Mouse (Mus musculus) midbrain, embryonic 14.5 days (tissue): Measurements from ENCODE around the gene Srek1ip1. TPM values are rescaled to one million over a fixed set of nuclear protein-coding genes. Genes with fewer than 3 reads are reported as not detected.

Source experiments
- ATAC-seq: fragments of 200-750 bp; cut with Nextera tagmentation; 2 replicates; pipeline ENCODE4 v1.8.0; 2017; ENCODE audit warnings: moderate number of reproducible peaks, moderate library complexity; ENCODE audit not compliant: low FRiP score, low TSS enrichment
- DNase-seq: peaks from one replicate; pipeline ENCODE4 v3.0.0-alpha.2; 2015
- H3K27ac ChIP-seq: fragments of 300-500 bp; sonication (generic); replicated peaks from 2 replicates; pipeline ENCODE4 v1.5.1; 2014; ENCODE audit warnings: mild to moderate bottlenecking, low read depth, low read length, moderate library complexity
- H3K27me3 ChIP-seq: fragments of 300-500 bp; sonication (generic); 2 replicates; pipeline ENCODE4 v1.6.1; 2014; ENCODE audit warnings: low read length, control low read depth, mixed read lengths; ENCODE audit not compliant: control insufficient read depth, insufficient read depth
- H3K36me3 ChIP-seq: fragments of 300-500 bp; sonication (generic); 2 replicates; pipeline ENCODE4 v1.6.1; 2014; ENCODE audit warnings: low read length, control low read depth; ENCODE audit not compliant: control insufficient read depth, insufficient read depth
- H3K4me1 ChIP-seq: fragments of 300-500 bp; sonication (generic); 2 replicates; pipeline ENCODE4 v1.6.1; 2014; ENCODE audit warnings: mild to moderate bottlenecking, antibody characterized with exemption, low read length, control low read depth; ENCODE audit not compliant: control insufficient read depth, insufficient read depth
- H3K4me2 ChIP-seq: fragments of 300-500 bp; sonication (generic); 2 replicates; pipeline ENCODE4 v1.6.1; 2014; ENCODE audit warnings: mild to moderate bottlenecking, low read length, moderate library complexity
- H3K4me3 ChIP-seq: fragments of 300-500 bp; sonication (generic); replicated peaks from 2 replicates; pipeline ENCODE4 v1.5.1; 2014; ENCODE audit warnings: low read depth, low read length
- H3K9ac ChIP-seq: fragments of 300-500 bp; sonication (generic); replicated peaks from 2 replicates; pipeline ENCODE4 v1.6.1; 2014; ENCODE audit warnings: mild to moderate bottlenecking, low read length, moderate library complexity
- H3K9me3 ChIP-seq: fragments of 300-500 bp; sonication (generic); 2 replicates; pipeline ENCODE4 v1.6.1; 2016; ENCODE audit warnings: low read length, control low read depth, mixed read lengths; ENCODE audit not compliant: control insufficient read depth
- WGBS: fragments of 180-500 bp; shearing (Covaris S2); extraction: QIAGEN DNeasy Blood & Tissue Kit; methylation state at CpG from one replicate; pipeline ENCODE4 v1.1.7; 2014; 5-methylcytosine and 5-hydroxymethylcytosine counted together
- polyA plus RNA-seq: library from polyadenylated mRNA; unstranded; fragments of >200 nt; fragmentation: Nextera tagmentation; extraction: Ambion mirVana; gene quantifications from 2 replicates; pipeline ENCODE4 v1.2.1, GENCODE M21; 2014

The Srek1ip1 gene
- polyA plus RNA-seq, 1 experiment from 2014 or later: 16.5 TPM

GRCm38 (mm10) chr13:104821908-104822307 is 29.6 kb downstream of the Srek1ip1 start:
- no peaks in the 10 kb centered on the region for H3K27me3 ChIP-seq
- H3K4me3 ChIP-seq: no peak overlapping the region
- WGBS: 91% methylated on average over 1 of the region's 1 CpGs
- H3K4me1 ChIP-seq: peaks cover 9% of the 10 kb centered on the region
- H3K27ac ChIP-seq: no peak overlapping the region
- DNase-seq (no peak), ATAC-seq (no peak)
- H3K9me3 ChIP-seq: no peaks in the 10 kb centered on the region
- no peak overlapping the region for H3K9ac ChIP-seq
- peaks cover 5% of the 10 kb centered on the region for H3K36me3 ChIP-seq
- H3K4me2 ChIP-seq: no peak overlapping the region

- no peaks in the 10 kb centered on the region for H3K9me3 ChIP-seq
- H3K4me3 ChIP-seq: no peak overlapping the region
- DNase-seq (peak; percentile 45), ATAC-seq (no peak; the same call in 1 of the 2 replicates)
- WGBS: 28% methylated on average over 8 of the region's 8 CpGs
- no peaks in the 10 kb centered on the region for H3K27me3 ChIP-seq
- peaks cover 9% of the 10 kb centered on the region for H3K4me1 ChIP-seq
- H3K27ac ChIP-seq: no peak overlapping the region
- peaks cover 10% of the 10 kb centered on the region for H3K36me3 ChIP-seq
- no peak overlapping the region for H3K4me2 ChIP-seq
- H3K9ac ChIP-seq: no peak overlapping the region
Observed at GRCm38 (mm10) chr13:104822411-104822838, 30.1 kb downstream of the Srek1ip1 start.

GRCm38 (mm10) chr13:104825470-104825869 is 33.2 kb downstream of the Srek1ip1 start:
- Histone ChIP-seq H3K27ac (no peak overlapping the region), H3K27me3 (no peaks in the 10 kb centered on the region), H3K9me3 (no peaks in the 10 kb centered on the region), H3K36me3 (peaks cover 19% of the 10 kb centered on the region), H3K9ac (no peak overlapping the region), H3K4me2 (no peak overlapping the region), H3K4me1 (no peaks in the 10 kb centered on the region), H3K4me3 (no peak overlapping the region)
- DNase-seq: no peak
- 88% methylated on average over 2 of the region's 2 CpGs for WGBS
- no peak for ATAC-seq

DNA sequence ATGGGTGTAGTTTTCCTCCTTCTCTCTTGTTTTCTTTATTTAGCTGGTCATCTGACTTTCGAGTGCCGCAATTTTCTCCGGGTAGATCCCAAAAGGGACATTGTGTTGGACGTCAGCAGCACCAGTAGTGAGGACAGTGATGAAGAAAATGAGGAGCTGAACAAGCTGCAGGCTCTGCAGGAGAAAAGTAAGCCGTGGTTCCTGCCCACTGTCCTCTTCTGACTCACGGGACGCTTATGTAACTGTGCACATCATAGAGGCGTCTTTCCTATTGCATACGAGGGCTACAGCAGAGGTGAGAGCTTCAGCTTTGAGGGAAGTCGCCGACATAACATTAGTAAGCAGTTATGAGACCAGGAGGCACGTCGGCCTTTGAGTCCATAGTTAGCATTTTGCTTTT is 40.5 kb downstream of the Srek1ip1 start:
- no peak for ATAC-seq
- H3K4me1 ChIP-seq: no peaks in the 10 kb centered on the region
- WGBS: 95% methylated on average over 13 of the region's 13 CpGs
- no peak overlapping the region for H3K27ac ChIP-seq
- H3K4me3 ChIP-seq: no peak overlapping the region
- no peak overlapping the region for H3K4me2 ChIP-seq
- no peak for DNase-seq
- no peaks in the 10 kb centered on the region for H3K9me3 ChIP-seq
- peaks cover 56% of the 10 kb centered on the region for H3K36me3 ChIP-seq
- no peaks in the 10 kb centered on the region for H3K27me3 ChIP-seq
- no peak overlapping the region for H3K9ac ChIP-seq

- Histone ChIP-seq H3K9ac (no peak overlapping the region), H3K9me3 (no peaks in the 10 kb centered on the region), H3K4me3 (no peak overlapping the region), H3K36me3 (peaks cover 48% of the 10 kb centered on the region), H3K27ac (no peak overlapping the region), H3K4me1 (no peaks in the 10 kb centered on the region), H3K27me3 (no peaks in the 10 kb centered on the region), H3K4me2 (no peak overlapping the region)
- DNase-seq: no peak
- no peak for ATAC-seq
- 87% methylated on average over 7 of the region's 7 CpGs for WGBS
Observed at GRCm38 (mm10) chr13:104837628-104838027, 45.3 kb downstream of the Srek1ip1 start.

- Histone ChIP-seq H3K4me3 (no peak overlapping the region), H3K4me1 (no peaks in the 10 kb centered on the region), H3K27me3 (no peaks in the 10 kb centered on the region), H3K4me2 (no peak overlapping the region), H3K36me3 (peaks cover 17% of the 10 kb centered on the region), H3K27ac (no peak overlapping the region), H3K9ac (no peak overlapping the region), H3K9me3 (no peaks in the 10 kb centered on the region)
- WGBS: 82% methylated on average over 4 of the region's 4 CpGs
- DNase-seq (no peak), ATAC-seq (no peak)
Observed at GRCm38 (mm10) chr13:104841937-104842336, 49.7 kb downstream of the Srek1ip1 start.

GRCm38 (mm10) chr13:104843295-104844089 is 51.2 kb downstream of the Srek1ip1 start:
- WGBS: 88% methylated on average over 13 of the region's 13 CpGs

DNA sequence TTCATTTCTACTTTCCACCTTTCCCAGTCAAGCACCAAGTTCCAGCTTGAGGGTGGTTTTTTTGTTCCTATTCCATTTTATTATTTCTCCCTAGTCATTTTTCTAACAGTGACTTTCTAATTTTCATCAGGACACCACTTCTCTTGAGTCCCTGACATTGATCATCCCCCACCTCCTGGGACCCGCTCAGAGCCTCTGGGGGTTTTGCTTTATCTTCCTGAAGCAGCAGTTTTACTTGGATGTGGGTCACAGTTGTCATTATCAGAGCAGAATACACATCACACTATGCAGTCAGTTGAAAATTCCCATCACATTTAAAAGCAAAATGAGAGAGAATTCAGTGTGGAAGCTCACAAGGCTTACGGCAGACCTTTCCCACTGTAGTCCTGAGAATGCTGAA is 61.4 kb downstream of the Srek1ip1 start:
- H3K9me3 ChIP-seq: no peaks in the 10 kb centered on the region
- no peak overlapping the region for H3K9ac ChIP-seq
- no peaks in the 10 kb centered on the region for H3K4me1 ChIP-seq
- ATAC-seq (no peak), DNase-seq (peak; percentile 13)
- no peak overlapping the region for H3K4me3 ChIP-seq
- H3K27ac ChIP-seq: no peak overlapping the region
- WGBS: 80% methylated on average over 2 of the region's 2 CpGs
- H3K27me3 ChIP-seq: no peaks in the 10 kb centered on the region
- no peak overlapping the region for H3K4me2 ChIP-seq
- no peaks in the 10 kb centered on the region for H3K36me3 ChIP-seq

More at GRCm38 (mm10) chr13:104843295-104844089, 51.2 kb downstream of the Srek1ip1 start:
- Histone ChIP-seq H3K9ac (no peak overlapping the region), H3K4me3 (no peak overlapping the region), H3K4me1 (no peaks in the 10 kb centered on the region), H3K4me2 (no peak overlapping the region), H3K27me3 (no peaks in the 10 kb centered on the region), H3K9me3 (no peaks in the 10 kb centered on the region), H3K27ac (no peak overlapping the region), H3K36me3 (0 out of 2 replicates have a peak, but pooled peaks cover 4% of the 10 kb centered on the region)
- DNase-seq (no peak), ATAC-seq (no peak)
